Mouse (Mus musculus): ENCODE data around the gene Sh2d5. TPM values are rescaled to one million over a fixed set of nuclear protein-coding genes. Genes with fewer than 3 reads are reported as not detected.

The Sh2d5 gene
- 0.51 TPM for polyA plus RNA-seq (2015; fragmentation: Illumina TruSeq; extraction: RNeasy Lipid Tissue Mini Kit (QIAGEN cat#74804); ENCODE audit: insufficient read depth, low replicate concordance)

GRCm38 (mm10) chr4:138250088-138250960 is at the start of gene Sh2d5, which contains the start of gene Kif17:
TSS of gene Sh2d5 (plus strand) at chr4:138250403.
TSS of gene Kif17 (plus strand) at chr4:138250435.

GRCm38 (mm10) chr4:138216200-138216890 is 33.9 kb upstream of the Sh2d5 start, which contains the start of gene Hp1bp3:
TSS of gene Hp1bp3 (plus strand) at chr4:138216296.

GRCm38 (mm10) chr4:138304340-138305104 is 54.3 kb downstream of the Sh2d5 start, which contains the start of gene Ddost:
TSS of gene Ddost (plus strand) at chr4:138304730.

Other genes starting within 250 kb of the Sh2d5 start
- 209 TPM for gene Hp1bp3, start 34.1 kb upstream of the Sh2d5 start, polyA plus RNA-seq (2015; fragmentation: Illumina TruSeq; extraction: RNeasy Lipid Tissue Mini Kit (QIAGEN cat#74804); ENCODE audit: insufficient read depth, low replicate concordance)
- 0.21 TPM for gene Kif17, start within 50 bp of the Sh2d5 start, polyA plus RNA-seq (2015; fragmentation: Illumina TruSeq; extraction: RNeasy Lipid Tissue Mini Kit (QIAGEN cat#74804); ENCODE audit: insufficient read depth, low replicate concordance)
- 67.4 TPM for gene Ddost, start 54.3 kb downstream of the Sh2d5 start, polyA plus RNA-seq (2015; fragmentation: Illumina TruSeq; extraction: RNeasy Lipid Tissue Mini Kit (QIAGEN cat#74804); ENCODE audit: insufficient read depth, low replicate concordance)
- 46.5 TPM for gene Pink1, start 75.9 kb downstream of the Sh2d5 start, polyA plus RNA-seq (2015; fragmentation: Illumina TruSeq; extraction: RNeasy Lipid Tissue Mini Kit (QIAGEN cat#74804); ENCODE audit: insufficient read depth, low replicate concordance)
- gene Cda, start 117.6 kb downstream of the Sh2d5 start, polyA plus RNA-seq (2015; fragmentation: Illumina TruSeq; extraction: RNeasy Lipid Tissue Mini Kit (QIAGEN cat#74804); ENCODE audit: insufficient read depth, low replicate concordance): not detected
- not detected for gene Fam43b, start 146.1 kb downstream of the Sh2d5 start, polyA plus RNA-seq (2015; fragmentation: Illumina TruSeq; extraction: RNeasy Lipid Tissue Mini Kit (QIAGEN cat#74804); ENCODE audit: insufficient read depth, low replicate concordance)
- 11.3 TPM for gene Mul1, start 184.3 kb downstream of the Sh2d5 start, polyA plus RNA-seq (2015; fragmentation: Illumina TruSeq; extraction: RNeasy Lipid Tissue Mini Kit (QIAGEN cat#74804); ENCODE audit: insufficient read depth, low replicate concordance)
- gene Camk2n1, start 203.9 kb downstream of the Sh2d5 start, polyA plus RNA-seq (2015; fragmentation: Illumina TruSeq; extraction: RNeasy Lipid Tissue Mini Kit (QIAGEN cat#74804); ENCODE audit: insufficient read depth, low replicate concordance): 11.5 TPM